Mouse (Mus musculus): ENCODE results near the gene Vmn2r48. TPM values are rescaled to one million over a fixed set of nuclear protein-coding genes. Genes with fewer than 3 reads are reported as not detected.
"Not testable (repeated sequence)": the region's sequence is repeated elsewhere in the genome, so short reads cannot be mapped to it uniquely, and the experiment has no call there.

Gene Vmn2r48
- total RNA-seq (2021), result not detected
- long read RNA-seq, experiment 1, result 0 reads
- long read RNA-seq, experiment 2, result 0 reads

GRCm38 (mm10) chr7:9953485-9953884 is at the start of gene Vmn2r48:
Gene Vmn2r48, minus strand, starts transcription at chr7:9953585.
- not testable (repeated sequence) for DNase-seq (ENCODE audit: low spot score in 2 of 2)

GRCm38 (mm10) chr7:9992157-9992556 is 38.8 kb upstream of the Vmn2r48 start, which contains the start of gene Vmn2r49:
Gene Vmn2r49, minus strand, starts transcription at chr7:9992257.
- not testable (repeated sequence) for DNase-seq (ENCODE audit: low spot score in 2 of 2)

Other genes starting within 250 kb of the Vmn2r48 start
- gene Vmn2r46, start 183.0 kb downstream of the Vmn2r48 start, total RNA-seq (2021), result not detected
- not detected for gene Vmn2r47, start 112.3 kb downstream of the Vmn2r48 start, total RNA-seq (2021)
- gene Vmn2r49, start 38.7 kb upstream of the Vmn2r48 start, total RNA-seq (2021), result not detected
- not detected for gene Vmn2r50, start 99.7 kb upstream of the Vmn2r48 start, total RNA-seq (2021)
- not detected for gene Vmn2r51, start 152.2 kb upstream of the Vmn2r48 start, total RNA-seq (2021)
- gene Vmn2r52, start 223.0 kb upstream of the Vmn2r48 start, total RNA-seq (2021), result not detected